Mouse (Mus musculus) retina, postnatal 7 days (tissue): ENCODE measurements around the gene Txlnb.
"Not testable (repeated sequence)": the region's sequence is repeated elsewhere in the genome, so short reads cannot be mapped to it uniquely, and the experiment has no call there.

ENCODE experiments used
- DNase-seq: peaks from one replicate; pipeline ENCODE4 v3.0.0-alpha.2; 2012; ENCODE audit warnings: low read depth, low spot score

Txlnb gene

GRCm38 (mm10) chr10:17820422-17820821 lies 24.4 kb downstream of the Txlnb start:
- not testable (repeated sequence) for DNase-seq

- no peak for DNase-seq
Measured at GRCm38 (mm10) chr10:17827391-17827790, 31.4 kb downstream of the Txlnb start.

- DNase-seq, result no peak
Measured at GRCm38 (mm10) chr10:17829205-17829604, 33.2 kb downstream of the Txlnb start.

- DNase-seq, result no peak
Measured at GRCm38 (mm10) chr10:17831041-17831440, 35.0 kb downstream of the Txlnb start.

- no peak for DNase-seq
Measured at GRCm38 (mm10) chr10:17835031-17835430, 39.0 kb downstream of the Txlnb start.

GRCm38 (mm10) chr10:17836275-17836674 lies 40.2 kb downstream of the Txlnb start:
- DNase-seq, result no peak

GRCm38 (mm10) chr10:17842030-17842429 lies 46.0 kb downstream of the Txlnb start:
- no peak for DNase-seq

- DNase-seq, result no peak
Measured at GRCm38 (mm10) chr10:17844781-17845537, 48.9 kb downstream of the Txlnb start.

- no peak for DNase-seq
Measured at GRCm38 (mm10) chr10:17857647-17858261, 61.7 kb downstream of the Txlnb start.

- no peak for DNase-seq
Measured at GRCm38 (mm10) chr10:17860701-17861480, 64.9 kb downstream of the Txlnb start.

GRCm38 (mm10) chr10:17869822-17870662 lies 74.0 kb downstream of the Txlnb start:
- peak; percentile 46 for DNase-seq

- no peak for DNase-seq
Measured at GRCm38 (mm10) chr10:17878002-17878919, 82.2 kb downstream of the Txlnb start.

GRCm38 (mm10) chr10:17880038-17880437 lies 84.0 kb downstream of the Txlnb start:
- no peak for DNase-seq

- no peak for DNase-seq
Measured at GRCm38 (mm10) chr10:17880724-17881123, 84.7 kb downstream of the Txlnb start.
